Mouse (Mus musculus): Measurements from ENCODE around the gene Rgsl1. TPM values are rescaled to one million over a fixed set of nuclear protein-coding genes. Genes with fewer than 3 reads are reported as not detected.

Gene Rgsl1
- polyA plus RNA-seq, 1 experiment from 2014 or later, result 0.44 TPM

GRCm38 (mm10) chr1:153747861-153748530 lies 95.9 kb downstream of the Rgsl1 start:
- H3K4me1 ChIP-seq (replicated peaks; ENCODE audit: control insufficient read depth, insufficient read depth, low read length), result peaks cover 49% of the 10 kb centered on the region
- 50% methylated on average over 12 of the region's 12 CpGs for WGBS

GRCm38 (mm10) chr1:153746728-153747127 lies 97.2 kb downstream of the Rgsl1 start:
- 3% methylated on average over 12 of the region's 12 CpGs for WGBS
- Histone ChIP-seq H3K27ac (ENCODE audit: low read length) (no peak overlapping the region), H3K36me3 (ENCODE audit: control insufficient read depth, insufficient read depth) (no peaks in the 10 kb centered on the region), H3K4me1 (replicated peaks; ENCODE audit: control insufficient read depth, insufficient read depth, low read length) (peaks cover 49% of the 10 kb centered on the region), H3K27me3 (replicated peaks; ENCODE audit: control insufficient read depth, insufficient read depth, low read length) (no peaks in the 10 kb centered on the region), H3K9me3 (ENCODE audit: control insufficient read depth, low read length) (no peaks in the 10 kb centered on the region), H3K4me3 (replicated peaks; ENCODE audit: low read length) (no peak overlapping the region), H3K4me2 (ENCODE audit: low read length) (no peak overlapping the region), H3K9ac (replicated peaks; ENCODE audit: low read depth, low read length) (no peak overlapping the region; the same call in 1 of the 2 replicates)
- ATAC-seq, result no peak

More at GRCm38 (mm10) chr1:153747861-153748530, 95.9 kb downstream of the Rgsl1 start:
- Histone ChIP-seq H3K9me3 (ENCODE audit: control insufficient read depth, low read length) (no peaks in the 10 kb centered on the region), H3K9ac (replicated peaks; ENCODE audit: low read depth, low read length) (no peak overlapping the region; the same call in 1 of the 2 replicates), H3K4me3 (replicated peaks; ENCODE audit: low read length) (no peak overlapping the region), H3K27me3 (replicated peaks; ENCODE audit: control insufficient read depth, insufficient read depth, low read length) (no peaks in the 10 kb centered on the region), H3K36me3 (ENCODE audit: control insufficient read depth, insufficient read depth) (no peaks in the 10 kb centered on the region), H3K4me2 (ENCODE audit: low read length) (peak overlapping the region; percentile 24), H3K27ac (ENCODE audit: low read length) (peak overlapping the region; percentile 46)
- peak; percentile 5; the same call in 1 of the 2 replicates for ATAC-seq

- ATAC-seq, result no peak; the same call in 1 of the 2 replicates
- no peak overlapping the region for H3K4me2 ChIP-seq (ENCODE audit: low read length)
- no peaks in the 10 kb centered on the region for H3K36me3 ChIP-seq (ENCODE audit: control insufficient read depth, insufficient read depth)
- WGBS, result 68% methylated on average over 14 of the region's 14 CpGs
- H3K27me3 ChIP-seq (replicated peaks; ENCODE audit: control insufficient read depth, insufficient read depth, low read length), result no peaks in the 10 kb centered on the region
- no peak overlapping the region for H3K4me3 ChIP-seq (replicated peaks; ENCODE audit: low read length)
- peaks cover 51% of the 10 kb centered on the region for H3K4me1 ChIP-seq (replicated peaks; ENCODE audit: control insufficient read depth, insufficient read depth, low read length)
- H3K27ac ChIP-seq (ENCODE audit: low read length), result no peak overlapping the region
- no peaks in the 10 kb centered on the region for H3K9me3 ChIP-seq (ENCODE audit: control insufficient read depth, low read length)
- peak overlapping the region; percentile 9; the same call in 1 of the 2 replicates for H3K9ac ChIP-seq (replicated peaks; ENCODE audit: low read depth, low read length)
These were observed 97.7 kb downstream of the Rgsl1 start for GRCm38 (mm10) chr1:153746119-153746670.

GRCm38 (mm10) chr1:153742374-153743155 lies 101.4 kb downstream of the Rgsl1 start:
- Histone ChIP-seq H3K9ac (replicated peaks; ENCODE audit: low read depth, low read length) (no peak overlapping the region), H3K4me3 (replicated peaks; ENCODE audit: low read length) (peak overlapping the region; percentile 53)
- WGBS, result 53% methylated on average over 11 of the region's 11 CpGs

GRCm38 (mm10) chr1:153741551-153742316 lies 102.2 kb downstream of the Rgsl1 start:
- H3K36me3 ChIP-seq (ENCODE audit: control insufficient read depth, insufficient read depth), result no peaks in the 10 kb centered on the region
- H3K27ac ChIP-seq (ENCODE audit: low read length), result no peak overlapping the region; the same call in 1 of the 2 replicates
- peak overlapping the region; percentile 53 for H3K4me3 ChIP-seq (replicated peaks; ENCODE audit: low read length)
- 44% methylated on average over 18 of the region's 18 CpGs for WGBS
- ATAC-seq, result no peak
- H3K27me3 ChIP-seq (replicated peaks; ENCODE audit: control insufficient read depth, insufficient read depth, low read length), result no peaks in the 10 kb centered on the region
- H3K9me3 ChIP-seq (ENCODE audit: control insufficient read depth, low read length), result no peaks in the 10 kb centered on the region
- peak overlapping the region; percentile 56 for H3K9ac ChIP-seq (replicated peaks; ENCODE audit: low read depth, low read length)
- H3K4me2 ChIP-seq (ENCODE audit: low read length), result peak overlapping the region; percentile 70
- H3K4me1 ChIP-seq (replicated peaks; ENCODE audit: control insufficient read depth, insufficient read depth, low read length), result peaks cover 37% of the 10 kb centered on the region

More at GRCm38 (mm10) chr1:153742374-153743155, 101.4 kb downstream of the Rgsl1 start:
- Histone ChIP-seq H3K4me1 (replicated peaks; ENCODE audit: control insufficient read depth, insufficient read depth, low read length) (peaks cover 40% of the 10 kb centered on the region), H3K36me3 (ENCODE audit: control insufficient read depth, insufficient read depth) (no peaks in the 10 kb centered on the region), H3K27ac (ENCODE audit: low read length) (no peak overlapping the region), H3K9me3 (ENCODE audit: control insufficient read depth, low read length) (no peaks in the 10 kb centered on the region), H3K27me3 (replicated peaks; ENCODE audit: control insufficient read depth, insufficient read depth, low read length) (no peaks in the 10 kb centered on the region), H3K4me2 (ENCODE audit: low read length) (peak overlapping the region; percentile 70)
- no peak for ATAC-seq

- ATAC-seq, result no peak
- WGBS, result 24% methylated on average over 12 of the region's 12 CpGs
- H3K4me1 ChIP-seq (replicated peaks; ENCODE audit: control insufficient read depth, insufficient read depth, low read length), result peaks cover 32% of the 10 kb centered on the region
- H3K36me3 ChIP-seq (ENCODE audit: control insufficient read depth, insufficient read depth), result no peaks in the 10 kb centered on the region
- no peaks in the 10 kb centered on the region for H3K9me3 ChIP-seq (ENCODE audit: control insufficient read depth, low read length)
- peak overlapping the region; percentile 56 for H3K9ac ChIP-seq (replicated peaks; ENCODE audit: low read depth, low read length)
- no peaks in the 10 kb centered on the region for H3K27me3 ChIP-seq (replicated peaks; ENCODE audit: control insufficient read depth, insufficient read depth, low read length)
- peak overlapping the region; percentile 70 for H3K4me2 ChIP-seq (ENCODE audit: low read length)
- no peak overlapping the region for H3K27ac ChIP-seq (ENCODE audit: low read length)
- H3K4me3 ChIP-seq (replicated peaks; ENCODE audit: low read length), result peak overlapping the region; percentile 53
These were observed 103.1 kb downstream of the Rgsl1 start for GRCm38 (mm10) chr1:153740775-153741400.

- H3K4me1 ChIP-seq (replicated peaks; ENCODE audit: control insufficient read depth, insufficient read depth, low read length), result peaks cover 32% of the 10 kb centered on the region
- no peak within 1 kb of the TSS for H3K27ac ChIP-seq (ENCODE audit: low read length)
These were observed 103.8 kb downstream of the Rgsl1 start, which contains the start of gene Rgs16 for GRCm38 (mm10) chr1:153740145-153740544. Gene Rgs16, plus strand, starts transcription at chr1:153740349.

GRCm38 (mm10) chr1:153739437-153740015 lies 104.4 kb downstream of the Rgsl1 start:
- no peaks in the 10 kb centered on the region for H3K36me3 ChIP-seq (ENCODE audit: control insufficient read depth, insufficient read depth)
- peak overlapping the region; percentile 53 for H3K4me3 ChIP-seq (replicated peaks; ENCODE audit: low read length)
- WGBS, result 12% methylated on average over 13 of the region's 13 CpGs
- no peak for ATAC-seq
- no peaks in the 10 kb centered on the region for H3K27me3 ChIP-seq (replicated peaks; ENCODE audit: control insufficient read depth, insufficient read depth, low read length)
- no peak overlapping the region for H3K27ac ChIP-seq (ENCODE audit: low read length)
- no peak overlapping the region for H3K9ac ChIP-seq (replicated peaks; ENCODE audit: low read depth, low read length)
- peak overlapping the region; percentile 70 for H3K4me2 ChIP-seq (ENCODE audit: low read length)
- no peaks in the 10 kb centered on the region for H3K9me3 ChIP-seq (ENCODE audit: control insufficient read depth, low read length)
- H3K4me1 ChIP-seq (replicated peaks; ENCODE audit: control insufficient read depth, insufficient read depth, low read length), result peaks cover 32% of the 10 kb centered on the region

More at GRCm38 (mm10) chr1:153740145-153740544, 103.8 kb downstream of the Rgsl1 start, which contains the start of gene Rgs16:
- Histone ChIP-seq H3K27me3 (replicated peaks; ENCODE audit: control insufficient read depth, insufficient read depth, low read length) (no peaks in the 10 kb centered on the region), H3K36me3 (ENCODE audit: control insufficient read depth, insufficient read depth) (no peaks in the 10 kb centered on the region), H3K4me2 (ENCODE audit: low read length) (peak within 1 kb of the TSS; percentile 70), H3K9ac (replicated peaks; ENCODE audit: low read depth, low read length) (peak within 1 kb of the TSS; percentile 56), H3K9me3 (ENCODE audit: control insufficient read depth, low read length) (no peaks in the 10 kb centered on the region), H3K4me3 (replicated peaks; ENCODE audit: low read length) (peak within 1 kb of the TSS; percentile 53)
- under 1% methylated on average over 28 of the region's 28 CpGs for WGBS
- ATAC-seq, result peak; percentile 83

Data from forebrain, embryonic 16.5 days (tissue).